Mouse (Mus musculus) liver, adult 2 months (tissue): ENCODE data around the gene Kel.

Source experiments
- CTCF ChIP-seq: fragments of 200-500 bp; IDR thresholded peaks from 2 replicates; pipeline ENCODE4 v1.5.1; 2011; ENCODE audit warnings: low read depth, low read length, control low read depth
- POLR2A ChIP-seq: fragments of 200-500 bp; IDR thresholded peaks from 2 replicates; pipeline ENCODE4 v1.6.1; 2011; ENCODE audit warnings: low read length, control low read depth; ENCODE audit not compliant: insufficient read depth; ENCODE audit errors: extremely low read depth

- no peak for TF ChIP-seq CTCF
- no peak for TF ChIP-seq POLR2A
These were observed 66.7 kb downstream of the Kel start for GRCm38 (mm10) chr6:41637393-41637792.
